Mouse (Mus musculus): ENCODE results near the gene Aldh5a1. TPM values are rescaled to one million over a fixed set of nuclear protein-coding genes. Genes with fewer than 3 reads are reported as not detected.
"Not testable (repeated sequence)": the region's sequence is repeated elsewhere in the genome, so short reads cannot be mapped to it uniquely, and the experiment has no call there.

Aldh5a1 gene
- polyA plus RNA-seq (2012; rRNA removed) = 3.4 and 5.3 TPM in 2 replicates

DNA sequence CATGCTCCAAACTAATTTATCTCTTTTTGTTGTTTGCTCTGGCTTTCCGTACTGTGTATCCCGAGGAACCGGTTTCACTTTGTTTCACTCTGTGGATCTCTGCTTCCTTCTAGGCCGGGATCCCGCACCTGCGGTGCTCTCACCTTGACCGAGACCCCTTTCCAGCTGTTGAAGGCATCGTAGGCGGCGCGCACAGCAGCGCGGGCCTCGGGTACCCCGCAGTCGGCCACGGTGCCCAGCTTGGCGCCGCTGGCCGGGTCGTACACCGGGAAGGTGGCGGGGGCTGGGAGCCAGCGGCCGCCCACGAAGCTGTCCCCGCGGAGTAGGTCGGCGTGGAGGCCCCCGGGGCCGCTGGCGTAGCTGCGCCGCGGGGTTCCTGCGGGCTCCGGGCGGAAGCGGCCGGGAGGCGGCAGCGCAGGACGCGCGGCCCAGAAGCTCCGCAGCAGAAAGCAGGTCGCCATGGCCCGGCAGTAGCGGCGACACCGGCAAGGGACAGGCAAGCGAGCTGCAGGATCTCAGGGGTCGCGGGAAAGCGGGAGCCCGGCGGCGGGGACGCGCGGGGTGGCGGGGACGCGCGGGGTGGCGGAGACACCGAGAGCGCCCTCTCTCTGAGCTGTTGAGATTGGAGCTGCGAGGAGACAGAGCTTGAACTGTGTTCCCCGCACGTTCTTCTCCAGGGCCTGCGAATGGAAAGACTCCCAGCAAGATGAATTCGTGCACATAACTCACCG is at the start of gene Aldh5a1:
Gene Aldh5a1 (minus strand): TSS at position 554 of the 731 bp plus-strand sequence.
- DNase-seq (ENCODE audit: low read depth, low spot score) = peak; percentile 44
- WGBS = under 1% methylated on average over 75 of the region's 75 CpGs

GRCm38 (mm10) chr13:24985435-24985834 is 48.0 kb upstream of the Aldh5a1 start:
- WGBS = 84% methylated on average over 2 of the region's 2 CpGs
- DNase-seq (ENCODE audit: low read depth, low spot score) = no peak

DNA sequence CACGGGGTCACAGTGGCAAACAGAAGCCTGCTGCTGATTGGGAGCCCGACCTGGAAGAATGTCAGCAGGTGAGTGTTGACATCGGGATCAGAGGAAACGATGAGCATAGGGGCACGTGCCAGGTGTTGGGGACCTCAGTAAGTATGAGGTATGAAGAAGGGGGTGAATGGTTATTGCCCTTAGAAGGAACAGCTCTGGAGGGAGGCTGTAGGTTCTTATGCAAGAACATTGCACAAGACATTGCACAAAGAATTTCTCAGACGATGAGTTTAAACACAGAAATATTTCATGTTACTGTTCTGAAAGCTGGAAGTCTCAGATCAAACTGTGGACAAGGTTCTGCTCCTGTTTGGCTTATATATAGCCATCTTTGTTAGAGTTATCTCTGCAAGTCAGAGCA is 43.6 kb upstream of the Aldh5a1 start:
- WGBS = 69% methylated on average over 6 of the region's 6 CpGs
- no peak for DNase-seq (ENCODE audit: low read depth, low spot score)

DNA sequence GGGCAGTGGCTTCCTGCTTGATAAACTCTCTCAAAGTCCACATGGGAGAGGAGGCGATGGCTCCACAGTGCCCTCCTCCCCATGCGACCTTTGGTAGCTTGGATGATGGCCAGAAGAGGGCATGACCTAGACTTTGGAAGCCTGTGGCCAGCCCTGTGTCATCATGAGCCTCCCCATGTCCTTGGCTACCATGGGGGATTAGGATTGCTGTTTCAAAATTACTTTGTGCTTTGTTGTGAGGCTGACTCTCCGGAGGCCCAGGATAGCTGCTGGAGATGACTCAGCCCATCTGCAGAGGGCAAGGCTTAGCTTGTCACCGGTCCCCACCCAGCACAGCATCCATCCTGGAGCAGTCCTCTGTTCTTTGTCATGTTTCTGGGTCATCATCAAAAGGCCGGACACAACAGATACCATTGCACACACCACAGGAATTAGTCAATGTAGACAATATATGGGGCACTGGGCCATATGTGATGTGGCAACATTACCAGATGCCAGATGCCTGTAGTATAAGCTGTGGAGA is 40.4 kb upstream of the Aldh5a1 start:
- DNase-seq (ENCODE audit: low read depth, low spot score) = no peak
- WGBS = 55% methylated on average over 5 of the region's 5 CpGs

DNA sequence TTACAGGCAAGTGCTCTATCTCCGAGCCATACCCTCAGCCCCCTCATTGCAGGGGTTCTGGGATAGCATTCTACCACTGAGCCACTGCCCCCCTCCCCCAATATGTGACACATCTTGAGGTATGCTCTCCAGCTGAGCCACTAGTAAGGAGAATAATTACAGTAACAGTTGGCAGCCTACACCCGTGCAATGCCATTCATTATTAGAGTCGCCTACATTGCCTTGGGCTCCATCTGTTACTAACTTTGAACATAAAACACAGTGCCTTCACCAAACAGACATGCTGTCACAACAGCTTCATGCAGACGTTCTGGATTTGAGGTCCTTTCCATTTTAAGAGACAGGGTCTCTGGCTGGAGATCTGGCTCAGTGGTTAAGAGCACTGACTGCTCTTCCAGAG is 38.9 kb upstream of the Aldh5a1 start:
- WGBS = 92% methylated on average over 4 of the region's 4 CpGs
- no peak for DNase-seq (ENCODE audit: low read depth, low spot score)

DNA sequence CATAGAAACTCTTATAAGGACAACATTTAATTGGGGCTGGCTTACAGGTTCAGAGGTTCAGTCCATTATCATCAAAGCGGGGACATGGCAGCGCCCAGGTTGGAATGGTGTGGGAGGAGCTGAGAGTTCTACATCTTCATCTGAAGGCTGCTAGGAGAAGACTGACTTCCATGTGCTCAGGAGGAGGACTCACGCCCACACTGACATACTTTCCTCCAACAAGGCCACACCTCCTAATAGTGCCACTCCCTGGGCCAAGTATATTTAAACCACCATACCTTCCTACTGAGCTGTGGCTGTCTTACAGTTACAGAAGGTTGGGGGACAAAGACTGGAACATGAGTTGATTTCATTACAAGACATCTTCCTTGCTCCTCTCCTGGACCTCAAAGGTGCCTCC is 34.3 kb upstream of the Aldh5a1 start:
- WGBS = 69% methylated on average over 3 of the region's 3 CpGs
- DNase-seq (ENCODE audit: low read depth, low spot score) = not testable (repeated sequence)

DNA sequence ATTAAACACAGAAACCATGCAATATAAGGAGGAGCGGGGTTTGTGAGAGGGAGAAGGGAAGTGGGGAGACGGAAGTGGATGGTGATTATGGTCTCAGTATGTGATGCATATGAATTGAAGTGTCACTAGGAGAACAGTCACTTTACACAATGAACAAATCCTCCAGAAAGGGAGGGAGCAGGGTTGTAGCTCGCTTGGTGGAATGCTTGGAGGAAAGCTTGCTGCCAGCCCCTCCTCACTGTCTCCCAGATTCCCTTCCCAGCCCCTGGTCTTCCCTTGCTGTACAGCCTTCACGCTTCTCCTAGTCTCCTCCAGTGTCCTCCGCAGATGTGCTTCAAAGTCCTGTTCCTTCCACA is 28.4 kb upstream of the Aldh5a1 start:
- 33% methylated on average over 5 of the region's 5 CpGs for WGBS

DNA sequence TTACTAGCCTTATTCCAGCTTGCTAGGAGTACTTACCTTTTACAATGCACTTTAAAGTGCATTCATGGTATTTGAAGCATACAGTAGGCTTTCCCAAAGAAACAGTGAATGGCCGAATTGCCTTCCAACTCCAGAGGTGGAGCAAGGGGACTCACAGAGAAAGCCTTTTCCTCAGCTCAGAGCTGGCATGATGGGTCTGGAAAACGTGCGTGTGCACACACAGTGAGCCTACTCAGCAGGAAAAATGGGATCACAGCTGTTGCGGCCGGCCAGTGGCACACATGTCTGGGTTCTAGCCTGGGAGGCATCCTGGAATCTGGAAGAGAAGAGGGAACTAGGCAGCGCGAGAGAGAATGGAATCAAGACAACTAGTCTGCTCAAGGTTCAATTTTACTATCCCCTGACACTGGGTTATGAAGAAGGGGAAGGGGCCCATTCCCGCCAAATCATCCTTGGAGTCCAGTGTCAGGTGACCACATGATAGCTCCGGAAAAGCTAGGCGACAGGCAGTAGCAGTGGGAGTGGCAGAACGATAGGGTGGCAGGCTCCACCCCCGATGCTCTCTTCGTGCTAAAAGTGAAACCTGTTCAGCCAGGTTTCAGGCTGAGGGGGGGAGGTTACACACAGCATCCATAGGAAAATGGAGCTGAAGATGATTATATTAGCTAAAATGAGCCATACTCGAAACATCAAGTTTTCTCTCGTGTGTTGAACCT is 27.8 kb upstream of the Aldh5a1 start:
- DNase-seq (ENCODE audit: low read depth, low spot score) = no peak
- WGBS = 13% methylated on average over 15 of the region's 15 CpGs

More for the DNA sequence above, 28.4 kb upstream of the Aldh5a1 start:
- no peak for DNase-seq (ENCODE audit: low read depth, low spot score)

DNA sequence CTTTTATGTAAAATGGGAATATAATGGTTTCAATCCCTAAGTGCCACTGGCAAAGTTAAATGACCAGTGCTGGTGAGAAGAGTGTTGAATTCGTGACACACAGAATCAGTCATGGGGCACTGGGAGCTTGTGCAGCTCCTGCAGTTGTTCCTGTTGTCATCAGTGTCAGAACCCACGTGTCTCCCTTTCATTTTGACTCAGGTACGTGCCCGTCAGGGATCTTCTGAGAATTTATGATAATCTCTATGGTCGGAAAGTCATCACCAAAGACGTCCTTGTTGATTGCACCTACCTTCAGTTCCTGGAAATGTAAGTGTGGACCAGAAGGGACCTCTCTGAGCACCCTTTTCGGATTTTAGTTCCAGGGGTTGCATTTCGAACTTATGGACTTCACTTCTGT is 24.7 kb upstream of the Aldh5a1 start:
- 88% methylated on average over 8 of the region's 8 CpGs for WGBS
- no peak for DNase-seq (ENCODE audit: low read depth, low spot score)

GRCm38 (mm10) chr13:24960084-24960483 is 22.6 kb upstream of the Aldh5a1 start:
- WGBS = 74% methylated on average over 3 of the region's 3 CpGs
- DNase-seq (ENCODE audit: low read depth, low spot score) = no peak

GRCm38 (mm10) chr13:24958671-24959070 is 21.2 kb upstream of the Aldh5a1 start:
- WGBS = 80% methylated on average over 11 of the region's 11 CpGs
- no peak for DNase-seq (ENCODE audit: low read depth, low spot score)

DNA sequence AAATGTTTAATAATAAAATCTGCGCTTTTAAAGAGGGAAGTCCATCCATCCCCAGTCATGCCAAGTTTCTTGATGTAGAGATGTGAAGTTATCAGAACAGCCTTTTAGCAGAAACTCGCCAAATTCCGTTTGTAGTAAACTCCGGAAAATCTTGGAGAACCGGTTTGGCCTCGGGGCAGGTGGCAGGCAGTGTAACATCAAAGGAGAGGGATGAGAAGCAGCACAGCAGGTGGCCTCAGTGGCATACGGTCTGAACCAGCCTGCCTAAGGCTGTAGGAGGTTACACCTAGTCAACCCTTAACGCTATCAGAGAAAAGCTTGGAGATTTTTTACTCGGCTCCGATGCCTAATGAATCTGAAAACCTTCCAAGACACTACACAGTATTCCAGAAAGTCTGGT is 18.0 kb upstream of the Aldh5a1 start:
- 17% methylated on average over 10 of the region's 10 CpGs for WGBS

DNA sequence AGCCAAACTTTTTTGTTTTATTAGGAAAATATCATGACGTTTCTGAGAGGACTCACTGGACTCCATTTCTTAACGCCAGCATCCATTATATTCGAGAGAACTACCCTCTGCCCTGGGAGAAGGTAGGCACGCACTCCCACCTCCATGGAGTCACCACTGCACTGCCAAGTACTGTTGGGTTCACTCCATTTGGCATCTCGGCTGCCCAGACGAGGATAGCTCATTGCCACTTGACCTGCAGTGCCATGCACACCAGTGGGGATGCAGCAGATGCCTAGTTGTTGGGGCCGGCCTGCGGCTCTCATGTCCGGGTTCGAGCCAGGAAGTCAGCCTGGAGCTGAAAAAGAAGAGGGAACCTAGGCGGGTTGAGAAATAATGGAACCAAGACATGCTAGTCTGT is 17.6 kb upstream of the Aldh5a1 start:
- WGBS = 37% methylated on average over 11 of the region's 11 CpGs
- no peak for DNase-seq (ENCODE audit: low read depth, low spot score)

More for the DNA sequence above, 18.0 kb upstream of the Aldh5a1 start:
- DNase-seq (ENCODE audit: low read depth, low spot score) = no peak

- 80% methylated on average over 7 of the region's 7 CpGs for WGBS
- no peak for DNase-seq (ENCODE audit: low read depth, low spot score)
These were observed 15.2 kb upstream of the Aldh5a1 start for GRCm38 (mm10) chr13:24952659-24953058.

- no peak for DNase-seq (ENCODE audit: low read depth, low spot score)
- WGBS = 88% methylated on average over 6 of the region's 6 CpGs
These were observed 11.4 kb upstream of the Aldh5a1 start for GRCm38 (mm10) chr13:24948870-24949269.

- WGBS = 88% methylated on average over 5 of the region's 5 CpGs
- DNase-seq (ENCODE audit: low read depth, low spot score) = no peak
These were observed 9.7 kb upstream of the Aldh5a1 start for GRCm38 (mm10) chr13:24947158-24947557.

GRCm38 (mm10) chr13:24945567-24945966 is 8.1 kb upstream of the Aldh5a1 start:
- no peak for DNase-seq (ENCODE audit: low read depth, low spot score)
- 50% methylated on average over 4 of the region's 4 CpGs for WGBS

DNA sequence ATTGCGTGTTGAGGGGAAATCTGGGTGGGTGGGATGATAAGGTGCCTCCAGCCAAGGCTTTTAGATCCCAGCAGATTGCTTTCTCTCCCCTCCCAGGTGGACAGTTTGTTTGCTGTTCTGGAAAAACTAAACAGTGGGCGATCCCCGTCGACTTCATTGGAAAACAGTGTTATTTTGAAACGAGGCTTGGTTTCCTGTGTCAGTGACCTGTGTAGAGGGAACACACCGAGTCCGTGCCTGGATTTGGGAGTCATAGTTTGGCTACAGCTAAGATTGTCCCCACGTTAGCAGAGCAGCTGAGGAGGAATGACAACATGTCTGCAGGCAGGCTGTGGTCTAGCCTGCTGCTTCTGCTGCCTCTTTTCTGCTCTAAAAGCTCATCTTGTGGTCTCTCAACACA is 5.8 kb upstream of the Aldh5a1 start:
- DNase-seq (ENCODE audit: low read depth, low spot score) = no peak
- WGBS = 54% methylated on average over 8 of the region's 8 CpGs

- no peak for DNase-seq (ENCODE audit: low read depth, low spot score)
- WGBS = 50% methylated on average over 17 of the region's 17 CpGs
These were observed 5.2 kb upstream of the Aldh5a1 start, which contains the start of gene Gpld1 for GRCm38 (mm10) chr13:24942512-24943282. Gpld1 (plus strand) TSS chr13:24943152.

DNA sequence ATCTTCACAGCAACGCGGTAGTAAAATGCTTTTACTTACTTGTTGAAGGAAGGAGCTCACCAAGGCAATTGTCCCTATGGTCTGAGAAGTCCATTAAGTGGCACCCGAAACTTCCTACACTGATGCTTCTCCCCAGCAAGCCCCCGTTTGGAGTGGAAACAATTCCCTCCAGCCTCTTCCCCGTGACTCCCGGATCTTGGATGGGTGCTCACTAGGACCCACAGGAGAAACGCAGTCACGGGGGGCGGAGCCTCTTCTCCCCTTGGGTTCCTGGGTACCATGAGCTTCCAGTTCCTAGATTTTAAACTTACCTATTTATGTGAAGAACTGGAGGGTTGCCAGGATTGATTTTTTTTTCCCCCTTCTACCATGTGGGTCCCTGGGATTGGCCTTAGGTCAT is 2.0 kb upstream of the Aldh5a1 start:
- 92% methylated on average over 9 of the region's 9 CpGs for WGBS
- no peak for DNase-seq (ENCODE audit: low read depth, low spot score)
